Mouse (Mus musculus): ENCODE measurements around the gene Clta. TPM values are rescaled to one million over a fixed set of nuclear protein-coding genes. Genes with fewer than 3 reads are reported as not detected.
A peak's percentile ranks its signal among the peaks of the same experiment; 100 is the strongest.

The Clta gene
- total and polyA plus RNA-seq, 3 experiments = 301 to 454 (median 450) TPM

GRCm38 (mm10) chr4:44046066-44046465 is 41.8 kb downstream of the Clta start:
- TF ChIP-seq ZKSCAN1 (IDR thresholded peaks at IDR 0.05; ENCODE audit: borderline replicate concordance, low read depth, low read length) (no peak), ETS1 (conservative IDR thresholded peaks at IDR 0.05; ENCODE audit: low read depth, low read length) (no peak), MAX (IDR thresholded peaks at IDR 0.05; ENCODE audit: low read length) (no peak), CTCF (conservative IDR thresholded peaks at IDR 0.05 in 1 of 2, IDR thresholded peaks at IDR 0.05 in 1 of 2; ENCODE audit: low read depth in 2 of 2, low read length in 2 of 2) (no peak), RAD21 (IDR thresholded peaks at IDR 0.05; ENCODE audit: low read depth, low read length) (no peak), ELF1 (IDR thresholded peaks at IDR 0.05; ENCODE audit: low read depth, low read length) (no peak), MYC (IDR thresholded peaks at IDR 0.05; ENCODE audit: low read depth, low read length) (no peak), ZNF384 (IDR thresholded peaks at IDR 0.05; ENCODE audit: low read depth, low read length) (no peak), NRF1 (IDR thresholded peaks at IDR 0.05; ENCODE audit: low read depth, low read length) (no peak), KAT2A (IDR thresholded peaks at IDR 0.05; ENCODE audit: insufficient replicate concordance, low read length) (no peak), USF1 (IDR thresholded peaks at IDR 0.05; ENCODE audit: low read depth, low read length) (no peak), BHLHE40 (IDR thresholded peaks at IDR 0.05; ENCODE audit: low read depth, low read length) (no peak), PAX5 (IDR thresholded peaks at IDR 0.05; ENCODE audit: low read length) (no peak), RCOR1 (conservative IDR thresholded peaks at IDR 0.05; ENCODE audit: low read depth, low read length) (no peak), JUND (conservative IDR thresholded peaks at IDR 0.05; ENCODE audit: low read depth, low read length) (no peak), ZMIZ1 (IDR thresholded peaks at IDR 0.05; ENCODE audit: low read depth, low read length) (no peak), GABPA (IDR thresholded peaks at IDR 0.05; ENCODE audit: insufficient replicate concordance, low read depth, low read length) (no peak)
- peaks cover 11 to 55% of the 10 kb centered on the region in 2 experiments for H3K4me1 ChIP-seq (ENCODE audit: control insufficient read depth in 1 of 2, insufficient read depth in 2 of 2)
- in situ Hi-C loops (cut with MboI; ENCODE audit: low pct_ligation_motif_present, low pct_unique_long_range_greater_than_20kb, low sequenced_read_pairs) (no loop called here), dilution Hi-C loops (cut with MboI; ENCODE audit: extremely low pct_ligation_motif_present, extremely low pct_unique_long_range_greater_than_20kb, low sequenced_read_pairs) (no loop called here)
- no peaks in the 10 kb centered on the region for H3K79me2 ChIP-seq (replicated peaks; ENCODE audit: control insufficient read depth, extremely low read depth, insufficient read depth, poor library complexity, severe bottlenecking)
- no peak overlapping the region for H3K4me3 ChIP-seq (replicated peaks in 1 of 3; ENCODE audit: low read depth in 2 of 3, low read length in 2 of 3, poor library complexity in 1 of 3)
- H3K4me2 ChIP-seq (ENCODE audit: insufficient read depth, low read depth, poor library complexity, severe bottlenecking) = no peak overlapping the region
- H3K27me3 ChIP-seq (replicated peaks) = no peaks in the 10 kb centered on the region
- no peak overlapping the region for H3K9ac ChIP-seq (ENCODE audit: insufficient read depth, low read depth)
- no peak for DNase-seq (ENCODE audit: extremely low read depth)
- H3K36me3 ChIP-seq (replicated peaks in 1 of 2; ENCODE audit: control insufficient read depth in 1 of 2, insufficient read depth in 1 of 2, low read length in 1 of 2) = peaks cover 36 to 64% of the 10 kb centered on the region in 2 experiments
- H3K9me3 ChIP-seq (replicated peaks; ENCODE audit: low read length) = no peaks in the 10 kb centered on the region
- H3K27ac ChIP-seq (ENCODE audit: insufficient read depth, low read depth) = peak overlapping the region; percentile 17; the same call in 1 of the 2 replicates

GRCm38 (mm10) chr4:44049812-44050211 is 45.6 kb downstream of the Clta start:
- peak; percentile 29 for DNase-seq (ENCODE audit: extremely low read depth)
- H3K27ac ChIP-seq (ENCODE audit: insufficient read depth, low read depth) = no peak overlapping the region
- dilution Hi-C loops (cut with MboI; ENCODE audit: extremely low pct_ligation_motif_present, extremely low pct_unique_long_range_greater_than_20kb, low sequenced_read_pairs) = no loop called here
- H3K4me1 ChIP-seq (ENCODE audit: control insufficient read depth in 1 of 2, insufficient read depth in 2 of 2) = peaks cover 5 to 39% of the 10 kb centered on the region in 2 experiments; a peak in 3 of 4 replicates
- peaks cover 35 to 77% of the 10 kb centered on the region in 2 experiments for H3K36me3 ChIP-seq (replicated peaks in 1 of 2; ENCODE audit: control insufficient read depth in 1 of 2, insufficient read depth in 1 of 2, low read length in 1 of 2)
- H3K4me3 ChIP-seq (replicated peaks in 1 of 3; ENCODE audit: low read depth in 2 of 3, low read length in 2 of 3, poor library complexity in 1 of 3) = peak overlapping the region in 1 of 3 experiments; percentile 1
- no peak overlapping the region for H3K9ac ChIP-seq (ENCODE audit: insufficient read depth, low read depth)
- no peak overlapping the region for H3K4me2 ChIP-seq (ENCODE audit: insufficient read depth, low read depth, poor library complexity, severe bottlenecking)
- in situ Hi-C loops (cut with MboI; ENCODE audit: low pct_ligation_motif_present, low pct_unique_long_range_greater_than_20kb, low sequenced_read_pairs) = no loop called here
- no peak for TF ChIP-seq NELFE (IDR thresholded peaks at IDR 0.05; ENCODE audit: low read depth, low read length)
- H3K27me3 ChIP-seq (replicated peaks) = no peaks in the 10 kb centered on the region
- no peaks in the 10 kb centered on the region for H3K9me3 ChIP-seq (replicated peaks; ENCODE audit: low read length)
- no peaks in the 10 kb centered on the region for H3K79me2 ChIP-seq (replicated peaks; ENCODE audit: control insufficient read depth, extremely low read depth, insufficient read depth, poor library complexity, severe bottlenecking)

Data from CH12.LX (cell line).